Mouse (Mus musculus): ENCODE data around the gene Zfp536. TPM values are rescaled to one million over a fixed set of nuclear protein-coding genes. Genes with fewer than 3 reads are reported as not detected.

Gene Zfp536
- polyA plus RNA-seq, 1 experiment from 2014 or later, result 1.9 TPM

DNA sequence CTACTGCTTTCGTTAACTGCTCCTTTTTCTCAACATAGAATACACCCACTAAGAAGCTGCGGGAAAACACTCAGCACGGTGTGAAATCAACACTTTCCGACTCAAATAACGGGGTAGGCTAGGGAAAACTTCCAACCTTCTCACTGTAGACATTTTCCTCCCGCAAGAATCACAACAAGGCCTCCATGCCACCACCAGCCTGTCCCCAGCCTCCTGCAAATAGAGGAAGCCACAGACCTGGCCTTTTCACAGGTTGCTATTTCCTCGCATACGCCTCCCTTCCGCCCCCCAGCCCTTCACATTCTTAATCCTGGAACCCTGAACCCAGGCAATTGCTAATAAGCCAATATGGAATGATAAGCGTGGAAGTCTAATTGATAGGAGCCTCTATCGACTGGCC, 124.8 kb downstream of the Zfp536 start:
- no peaks in the 10 kb centered on the region for H3K4me1 ChIP-seq (ENCODE audit: control insufficient read depth, insufficient read depth, low read length)
- H3K9me3 ChIP-seq (ENCODE audit: control insufficient read depth, low read length), result no peaks in the 10 kb centered on the region
- no peak overlapping the region for H3K4me3 ChIP-seq (ENCODE audit: low read depth, low read length)
- no peak overlapping the region for H3K27ac ChIP-seq (replicated peaks; ENCODE audit: low read depth, low read length)
- no peak overlapping the region for H3K4me2 ChIP-seq (ENCODE audit: low read depth, severe bottlenecking)
- 86% methylated on average over 11 of the region's 11 CpGs for WGBS
- DNase-seq (ENCODE audit: low spot score) (no peak), ATAC-seq (ENCODE audit: insufficient number of reproducible peaks, low FRiP score, low TSS enrichment, low read depth) (no peak)
- H3K27me3 ChIP-seq (ENCODE audit: control insufficient read depth, insufficient read depth, low read length), result no peaks in the 10 kb centered on the region
- H3K36me3 ChIP-seq (ENCODE audit: control insufficient read depth, insufficient read depth, low read length), result no peaks in the 10 kb centered on the region
- H3K9ac ChIP-seq (ENCODE audit: low read length), result no peak overlapping the region

DNA sequence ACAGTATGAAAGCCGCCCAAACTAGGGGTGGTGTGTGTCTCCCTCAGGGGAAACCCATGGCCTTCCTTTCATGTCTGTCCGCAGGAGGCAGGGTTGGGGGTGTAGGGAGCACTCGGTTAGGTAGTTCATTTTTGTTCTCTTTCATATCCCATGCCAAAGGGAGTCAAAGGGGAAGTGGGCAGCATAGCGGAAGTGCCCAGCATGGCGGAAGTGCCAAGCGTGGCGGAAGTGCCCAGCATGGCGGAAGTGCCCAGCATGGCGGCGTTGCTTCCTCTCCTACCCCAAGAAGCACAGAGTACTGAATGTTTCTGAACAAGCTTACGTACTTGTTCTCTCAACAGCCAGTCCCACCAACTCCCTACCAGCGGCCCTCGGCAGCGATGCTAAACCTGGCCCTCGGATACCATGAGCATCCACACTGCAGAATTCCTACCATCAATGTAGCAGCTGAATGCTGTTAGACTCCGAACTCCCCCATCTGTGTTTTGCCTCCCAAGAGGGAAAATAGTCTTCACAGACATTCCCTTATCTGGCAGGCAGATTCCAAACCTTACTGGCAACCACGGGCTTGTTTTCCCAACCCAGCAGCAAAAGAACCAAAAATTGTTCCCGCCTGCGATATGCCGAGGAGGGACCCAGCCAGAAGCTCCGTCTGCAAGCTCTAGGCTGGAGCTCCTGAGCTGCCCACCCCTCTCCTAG, 125.4 kb downstream of the Zfp536 start:
- DNase-seq (ENCODE audit: low spot score) (no peak), ATAC-seq (ENCODE audit: insufficient number of reproducible peaks, low FRiP score, low TSS enrichment, low read depth) (no peak)
- H3K4me3 ChIP-seq (ENCODE audit: low read depth, low read length), result no peak overlapping the region
- no peak overlapping the region for H3K9ac ChIP-seq (ENCODE audit: low read length)
- H3K4me2 ChIP-seq (ENCODE audit: low read depth, severe bottlenecking), result no peak overlapping the region
- no peaks in the 10 kb centered on the region for H3K9me3 ChIP-seq (ENCODE audit: control insufficient read depth, low read length)
- H3K27ac ChIP-seq (replicated peaks; ENCODE audit: low read depth, low read length), result no peak overlapping the region
- H3K27me3 ChIP-seq (ENCODE audit: control insufficient read depth, insufficient read depth, low read length), result no peaks in the 10 kb centered on the region
- WGBS, result 95% methylated on average over 21 of the region's 21 CpGs
- no peaks in the 10 kb centered on the region for H3K4me1 ChIP-seq (ENCODE audit: control insufficient read depth, insufficient read depth, low read length)
- H3K36me3 ChIP-seq (ENCODE audit: control insufficient read depth, insufficient read depth, low read length), result no peaks in the 10 kb centered on the region

GRCm38 (mm10) chr7:37639740-37640397, 133.6 kb downstream of the Zfp536 start:
- Histone ChIP-seq H3K9me3 (ENCODE audit: control insufficient read depth, low read length) (no peaks in the 10 kb centered on the region), H3K4me2 (ENCODE audit: low read depth, severe bottlenecking) (no peak overlapping the region), H3K4me3 (ENCODE audit: low read depth, low read length) (no peak overlapping the region), H3K9ac (ENCODE audit: low read length) (no peak overlapping the region), H3K36me3 (ENCODE audit: control insufficient read depth, insufficient read depth, low read length) (no peaks in the 10 kb centered on the region), H3K4me1 (ENCODE audit: control insufficient read depth, insufficient read depth, low read length) (peaks cover 13% of the 10 kb centered on the region; the same call in 1 of the 2 replicates), H3K27me3 (ENCODE audit: control insufficient read depth, insufficient read depth, low read length) (no peaks in the 10 kb centered on the region), H3K27ac (replicated peaks; ENCODE audit: low read depth, low read length) (no peak overlapping the region)
- DNase-seq (ENCODE audit: low spot score), result peak; percentile 34
- 32% methylated on average over 12 of the region's 12 CpGs for WGBS
- no peak for ATAC-seq (ENCODE audit: insufficient number of reproducible peaks, low FRiP score, low TSS enrichment, low read depth)

GRCm38 (mm10) chr7:37634812-37635211, 138.6 kb downstream of the Zfp536 start:
- WGBS, result 82% methylated on average over 5 of the region's 5 CpGs

GRCm38 (mm10) chr7:37630410-37630809, 143.0 kb downstream of the Zfp536 start:
- Histone ChIP-seq H3K27me3 (ENCODE audit: control insufficient read depth, insufficient read depth, low read length) (0 out of 2 replicates have a peak, but pooled peaks cover 2% of the 10 kb centered on the region), H3K27ac (replicated peaks; ENCODE audit: low read depth, low read length) (no peak overlapping the region), H3K9ac (ENCODE audit: low read length) (no peak overlapping the region), H3K4me3 (ENCODE audit: low read depth, low read length) (no peak overlapping the region), H3K4me2 (ENCODE audit: low read depth, severe bottlenecking) (no peak overlapping the region), H3K4me1 (ENCODE audit: control insufficient read depth, insufficient read depth, low read length) (no peaks in the 10 kb centered on the region), H3K36me3 (ENCODE audit: control insufficient read depth, insufficient read depth, low read length) (no peaks in the 10 kb centered on the region), H3K9me3 (ENCODE audit: control insufficient read depth, low read length) (no peaks in the 10 kb centered on the region)
- 81% methylated on average over 7 of the region's 7 CpGs for WGBS
- ATAC-seq (ENCODE audit: insufficient number of reproducible peaks, low FRiP score, low TSS enrichment, low read depth) (no peak), DNase-seq (ENCODE audit: low spot score) (no peak)

More at GRCm38 (mm10) chr7:37634812-37635211, 138.6 kb downstream of the Zfp536 start:
- no peaks in the 10 kb centered on the region for H3K36me3 ChIP-seq (ENCODE audit: control insufficient read depth, insufficient read depth, low read length)
- no peak overlapping the region for H3K9ac ChIP-seq (ENCODE audit: low read length)
- no peak overlapping the region for H3K4me2 ChIP-seq (ENCODE audit: low read depth, severe bottlenecking)
- H3K27me3 ChIP-seq (ENCODE audit: control insufficient read depth, insufficient read depth, low read length), result no peaks in the 10 kb centered on the region
- ATAC-seq (ENCODE audit: insufficient number of reproducible peaks, low FRiP score, low TSS enrichment, low read depth) (no peak), DNase-seq (ENCODE audit: low spot score) (no peak)
- H3K4me3 ChIP-seq (ENCODE audit: low read depth, low read length), result no peak overlapping the region
- no peak overlapping the region for H3K27ac ChIP-seq (replicated peaks; ENCODE audit: low read depth, low read length)
- H3K9me3 ChIP-seq (ENCODE audit: control insufficient read depth, low read length), result no peaks in the 10 kb centered on the region
- peaks cover 2% of the 10 kb centered on the region; the same call in 1 of the 2 replicates for H3K4me1 ChIP-seq (ENCODE audit: control insufficient read depth, insufficient read depth, low read length)

DNA sequence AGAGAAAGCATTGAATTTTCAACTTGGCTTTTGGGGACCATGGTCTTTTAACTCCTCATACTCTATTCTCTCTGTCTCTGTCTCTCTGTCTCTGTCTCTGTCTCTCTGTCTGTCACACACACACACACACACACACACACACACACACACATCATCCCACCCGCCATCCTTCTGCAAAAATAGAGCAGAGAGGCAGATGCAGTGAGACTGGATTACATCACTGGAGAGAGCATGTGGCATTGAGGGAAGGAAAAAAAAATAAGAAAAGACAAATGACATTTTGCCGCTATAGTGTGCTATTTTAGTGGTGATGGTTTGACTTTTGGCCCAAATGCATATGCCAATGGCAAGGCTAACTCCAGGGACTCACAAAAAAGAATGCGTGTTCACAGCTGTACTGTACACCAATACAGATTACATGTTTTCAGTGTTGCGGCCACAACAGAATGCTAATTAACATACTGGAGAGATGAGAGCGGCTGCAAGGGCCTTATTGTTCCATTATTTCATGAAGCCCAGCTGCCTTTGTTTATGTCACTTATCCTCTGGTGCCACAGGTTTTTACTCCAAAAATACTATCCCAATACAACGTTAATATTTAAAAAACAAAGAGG, 145.4 kb downstream of the Zfp536 start:
- Histone ChIP-seq H3K4me3 (ENCODE audit: low read depth, low read length) (no peak overlapping the region), H3K27ac (replicated peaks; ENCODE audit: low read depth, low read length) (no peak overlapping the region), H3K27me3 (ENCODE audit: control insufficient read depth, insufficient read depth, low read length) (peaks cover 12% of the 10 kb centered on the region; the same call in 1 of the 2 replicates), H3K4me2 (ENCODE audit: low read depth, severe bottlenecking) (no peak overlapping the region), H3K4me1 (ENCODE audit: control insufficient read depth, insufficient read depth, low read length) (0 out of 2 replicates have a peak, but pooled peaks cover 4% of the 10 kb centered on the region), H3K36me3 (ENCODE audit: control insufficient read depth, insufficient read depth, low read length) (no peaks in the 10 kb centered on the region), H3K9me3 (ENCODE audit: control insufficient read depth, low read length) (no peaks in the 10 kb centered on the region), H3K9ac (ENCODE audit: low read length) (no peak overlapping the region)
- DNase-seq (ENCODE audit: low spot score) (no peak), ATAC-seq (ENCODE audit: insufficient number of reproducible peaks, low FRiP score, low TSS enrichment, low read depth) (no peak)
- 84% methylated on average over 6 of the region's 6 CpGs for WGBS

DNA sequence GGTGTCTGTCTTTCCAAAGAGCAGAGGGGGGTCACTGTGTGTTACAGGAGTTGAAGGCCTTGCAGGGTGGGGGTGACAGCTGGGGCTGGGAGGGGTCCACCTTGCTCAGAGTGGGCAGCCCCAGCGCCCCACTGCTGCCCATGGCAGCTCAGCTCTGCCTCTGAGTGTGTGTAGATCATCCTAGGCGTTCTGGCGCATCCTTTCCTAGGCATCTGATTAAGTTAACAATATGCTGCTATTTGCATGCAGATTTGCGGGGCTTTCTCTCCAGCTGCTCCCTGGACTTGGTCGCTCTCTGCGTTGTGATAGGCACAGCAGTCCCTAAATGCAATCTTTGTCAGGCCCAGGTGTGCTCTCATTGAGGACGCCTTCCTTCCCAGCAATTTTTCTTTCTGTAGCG, 147.7 kb downstream of the Zfp536 start:
- no peaks in the 10 kb centered on the region for H3K36me3 ChIP-seq (ENCODE audit: control insufficient read depth, insufficient read depth, low read length)
- H3K9me3 ChIP-seq (ENCODE audit: control insufficient read depth, low read length), result no peaks in the 10 kb centered on the region
- 27% methylated on average over 8 of the region's 8 CpGs for WGBS
- no peak overlapping the region for H3K27ac ChIP-seq (replicated peaks; ENCODE audit: low read depth, low read length)
- H3K27me3 ChIP-seq (ENCODE audit: control insufficient read depth, insufficient read depth, low read length), result peaks cover 13% of the 10 kb centered on the region; the same call in 1 of the 2 replicates
- H3K4me2 ChIP-seq (ENCODE audit: low read depth, severe bottlenecking), result no peak overlapping the region
- no peak overlapping the region for H3K4me3 ChIP-seq (ENCODE audit: low read depth, low read length)
- H3K4me1 ChIP-seq (ENCODE audit: control insufficient read depth, insufficient read depth, low read length), result 0 out of 2 replicates have a peak, but pooled peaks cover 4% of the 10 kb centered on the region
- no peak for ATAC-seq (ENCODE audit: insufficient number of reproducible peaks, low FRiP score, low TSS enrichment, low read depth)
- no peak overlapping the region for H3K9ac ChIP-seq (ENCODE audit: low read length)
- no peak for DNase-seq (ENCODE audit: low spot score)

DNA sequence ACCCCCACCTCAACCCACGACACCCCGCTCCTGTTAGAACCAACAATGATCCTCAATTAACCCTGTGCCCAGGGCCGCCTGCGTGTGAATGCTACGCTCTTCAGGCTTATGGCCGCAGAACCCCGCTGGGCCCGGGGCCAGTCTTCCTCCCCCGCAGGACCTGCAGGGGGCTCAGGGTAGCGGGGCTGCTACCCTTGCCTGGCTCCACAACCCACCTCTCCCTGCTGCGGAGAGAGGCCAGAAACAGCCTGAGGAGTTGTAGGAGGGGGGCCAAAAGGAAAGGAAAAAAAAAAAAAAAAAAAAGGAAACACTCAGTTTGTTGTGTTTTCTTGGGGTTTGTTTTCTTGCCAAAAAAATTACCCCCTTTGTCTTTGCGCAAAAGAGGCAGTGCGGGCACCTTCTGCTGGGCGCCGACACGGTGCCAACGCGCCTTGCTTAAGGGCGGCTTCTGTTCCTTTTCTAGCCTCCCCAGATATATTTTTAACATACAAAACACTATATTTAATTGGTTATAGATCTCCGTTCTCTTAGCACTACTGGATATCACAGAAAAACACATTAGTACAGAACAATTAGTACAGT, 148.6 kb downstream of the Zfp536 start:
- H3K27me3 ChIP-seq (ENCODE audit: control insufficient read depth, insufficient read depth, low read length), result peaks cover 13% of the 10 kb centered on the region; the same call in 1 of the 2 replicates
- no peaks in the 10 kb centered on the region for H3K36me3 ChIP-seq (ENCODE audit: control insufficient read depth, insufficient read depth, low read length)
- peak overlapping the region; percentile 93 for H3K4me2 ChIP-seq (ENCODE audit: low read depth, severe bottlenecking)
- ATAC-seq (ENCODE audit: insufficient number of reproducible peaks, low FRiP score, low TSS enrichment, low read depth), result peak; percentile 35; the same call in 1 of the 2 replicates
- peak overlapping the region; percentile 43; the same call in 1 of the 2 replicates for H3K9ac ChIP-seq (ENCODE audit: low read length)
- 0 out of 2 replicates have a peak, but pooled peaks cover 4% of the 10 kb centered on the region for H3K4me1 ChIP-seq (ENCODE audit: control insufficient read depth, insufficient read depth, low read length)
- H3K27ac ChIP-seq (replicated peaks; ENCODE audit: low read depth, low read length), result no peak overlapping the region
- H3K4me3 ChIP-seq (ENCODE audit: low read depth, low read length), result peak overlapping the region; percentile 37
- no peaks in the 10 kb centered on the region for H3K9me3 ChIP-seq (ENCODE audit: control insufficient read depth, low read length)
- no peak for DNase-seq (ENCODE audit: low spot score)
- WGBS, result 5% methylated on average over 20 of the region's 20 CpGs

Data from limb, embryonic 11.5 days (tissue).